Mouse (Mus musculus) liver, postnatal 0 days (tissue): Measurements from ENCODE around the gene Dut.

Experiments used
- CTCF ChIP-seq: sonication (generic); IDR thresholded peaks from 2 replicates; pipeline ENCODE4 v1.5.1; 2016; ENCODE audit warnings: antibody characterized with exemption, low read depth
- EP300 ChIP-seq: IDR thresholded peaks from 2 replicates; pipeline ENCODE4 v1.6.1; 2016; ENCODE audit warnings: antibody characterized with exemption, low read depth, mild to moderate bottlenecking

DNA sequence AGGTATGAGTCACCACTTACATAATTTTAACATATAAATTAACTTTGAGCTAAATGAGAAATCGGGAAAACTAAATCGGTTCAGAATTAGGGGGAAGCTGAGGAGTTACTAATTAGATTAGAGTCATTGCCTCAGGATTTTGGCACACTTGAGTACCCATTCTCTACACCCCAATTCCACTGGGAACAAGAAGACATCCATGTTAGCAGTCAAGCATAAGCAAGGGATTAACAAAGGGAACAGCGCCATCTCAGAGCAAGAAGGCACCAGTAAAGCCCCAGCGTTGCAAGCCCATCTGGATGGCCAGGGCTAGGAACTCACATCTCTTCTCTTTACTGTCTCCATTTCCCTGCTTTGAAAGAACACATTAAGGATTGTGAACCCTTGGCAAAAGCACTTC lies 38.8 kb downstream of the Dut start:
- TF ChIP-seq CTCF (no peak), EP300 (no peak)
